Mouse (Mus musculus) gastrocnemius, postnatal 10 days (tissue): ENCODE results near the gene Irf4. TPM values are rescaled to one million over a fixed set of nuclear protein-coding genes. Genes with fewer than 3 reads are reported as not detected.

Experiments used
- DNase-seq: peaks from one replicate; pipeline ENCODE4 v3.0.0; 2021; ENCODE audit warnings: mixed read lengths
- total RNA-seq, 2 experiments: library from RNA; stranded (reverse); gene quantifications; 2 replicates each; pipeline ENCODE4 v1.2.3; 2021

The Irf4 gene
- total RNA-seq, 2 experiments from 2014 or later, result 1.8 to 2.7 TPM

GRCm38 (mm10) chr13:30738310-30738840 is 10.7 kb upstream of the Irf4 start:
- no peak for DNase-seq

- DNase-seq, result no peak
These were observed 7.9 kb upstream of the Irf4 start for GRCm38 (mm10) chr13:30741172-30741571.

GRCm38 (mm10) chr13:30742411-30742970 is 6.5 kb upstream of the Irf4 start:
- DNase-seq, result no peak

- DNase-seq, result no peak
These were observed 3.9 kb upstream of the Irf4 start for GRCm38 (mm10) chr13:30745121-30745520.

GRCm38 (mm10) chr13:30747068-30747467 is 2.0 kb upstream of the Irf4 start:
- DNase-seq, result no peak

GRCm38 (mm10) chr13:30747504-30747903 is 1.5 kb upstream of the Irf4 start:
- no peak for DNase-seq

GRCm38 (mm10) chr13:30748321-30748720 is 705 bp upstream of the Irf4 start:
- DNase-seq, result no peak

GRCm38 (mm10) chr13:30749557-30750141 is 623 bp downstream of the Irf4 start:
- no peak for DNase-seq

GRCm38 (mm10) chr13:30750461-30751303 is 1.7 kb downstream of the Irf4 start:
- no peak for DNase-seq

- no peak for DNase-seq
These were observed 2.2 kb downstream of the Irf4 start for GRCm38 (mm10) chr13:30751304-30751580.

- DNase-seq, result no peak
These were observed 3.7 kb downstream of the Irf4 start for GRCm38 (mm10) chr13:30752581-30753187.

- DNase-seq, result no peak
These were observed 4.4 kb downstream of the Irf4 start for GRCm38 (mm10) chr13:30753441-30753840.

GRCm38 (mm10) chr13:30754066-30754465 is 5.0 kb downstream of the Irf4 start:
- DNase-seq, result no peak

GRCm38 (mm10) chr13:30754825-30755476 is 5.9 kb downstream of the Irf4 start:
- DNase-seq, result no peak

GRCm38 (mm10) chr13:30755577-30755976 is 6.6 kb downstream of the Irf4 start:
- DNase-seq, result no peak

GRCm38 (mm10) chr13:30755998-30756639 is 7.1 kb downstream of the Irf4 start:
- no peak for DNase-seq

- no peak for DNase-seq
These were observed 8.4 kb downstream of the Irf4 start for GRCm38 (mm10) chr13:30757264-30757900.

- DNase-seq, result no peak
These were observed 9.9 kb downstream of the Irf4 start for GRCm38 (mm10) chr13:30758789-30759381.

GRCm38 (mm10) chr13:30760374-30761090 is 11.5 kb downstream of the Irf4 start:
- DNase-seq, result no peak

GRCm38 (mm10) chr13:30761151-30761631 is 12.2 kb downstream of the Irf4 start:
- no peak for DNase-seq
